Mouse (Mus musculus) midbrain, embryonic 16.5 days (tissue): ENCODE data around the gene Pga5. TPM values are rescaled to one million over a fixed set of nuclear protein-coding genes. Genes with fewer than 3 reads are reported as not detected.
A peak's percentile ranks its signal among the peaks of the same experiment; 100 is the strongest.

Source experiments
- ATAC-seq: fragments of 200-750 bp; cut with Nextera tagmentation; 2 replicates; pipeline ENCODE4 v1.8.0; 2017; ENCODE audit warnings: moderate TSS enrichment
- H3K27ac ChIP-seq: fragments of 300-500 bp; sonication (generic); 2 replicates; pipeline ENCODE4 v1.5.1; 2014; ENCODE audit warnings: mild to moderate bottlenecking, low read length, mixed read lengths
- H3K27me3 ChIP-seq: fragments of 300-500 bp; sonication (generic); 2 replicates; pipeline ENCODE4 v1.6.1; 2014; ENCODE audit warnings: low read depth, low read length, mixed read lengths; ENCODE audit not compliant: control insufficient read depth, insufficient read depth
- H3K36me3 ChIP-seq: fragments of 300-500 bp; sonication (generic); 2 replicates; pipeline ENCODE4 v1.6.1; 2014; ENCODE audit warnings: mild to moderate bottlenecking, low read length, moderate library complexity, mixed read lengths; ENCODE audit not compliant: control insufficient read depth, insufficient read depth
- H3K4me1 ChIP-seq: fragments of 300-500 bp; sonication (generic); 2 replicates; pipeline ENCODE4 v1.6.1; 2014; ENCODE audit warnings: mild to moderate bottlenecking, low read length, mixed read lengths; ENCODE audit not compliant: control insufficient read depth, insufficient read depth
- H3K4me2 ChIP-seq: fragments of 300-500 bp; sonication (generic); 2 replicates; pipeline ENCODE4 v1.6.1; 2014; ENCODE audit warnings: mild to moderate bottlenecking, low read length, mixed read lengths
- H3K4me3 ChIP-seq: fragments of 300-500 bp; sonication (generic); 2 replicates; pipeline ENCODE4 v1.5.1; 2014; ENCODE audit warnings: low read depth, mild to moderate bottlenecking, low read length, moderate library complexity, mixed read lengths
- H3K9ac ChIP-seq: fragments of 300-500 bp; sonication (generic); 2 replicates; pipeline ENCODE4 v1.6.1; 2014; ENCODE audit warnings: low read depth, low read length, mixed read lengths
- H3K9me3 ChIP-seq: fragments of 300-500 bp; sonication (generic); replicated peaks from 2 replicates; pipeline ENCODE4 v1.6.1; 2014; ENCODE audit warnings: mild to moderate bottlenecking, low read length, mixed read lengths; ENCODE audit not compliant: control insufficient read depth, poor library complexity, severe bottlenecking
- WGBS: fragments of 180-500 bp; shearing (Covaris S2); extraction: QIAGEN DNeasy Blood & Tissue Kit; methylation state at CpG from one replicate; pipeline ENCODE4 v1.1.7; 2014; 5-methylcytosine and 5-hydroxymethylcytosine counted together
- polyA plus RNA-seq: library from polyadenylated mRNA; unstranded; fragments of >200 nt; fragmentation: Nextera tagmentation; extraction: Ambion mirVana; gene quantifications from 2 replicates; pipeline ENCODE4 v1.2.1, GENCODE M21; 2015

The Pga5 gene
- polyA plus RNA-seq, 1 experiment from 2014 or later = not detected

DNA sequence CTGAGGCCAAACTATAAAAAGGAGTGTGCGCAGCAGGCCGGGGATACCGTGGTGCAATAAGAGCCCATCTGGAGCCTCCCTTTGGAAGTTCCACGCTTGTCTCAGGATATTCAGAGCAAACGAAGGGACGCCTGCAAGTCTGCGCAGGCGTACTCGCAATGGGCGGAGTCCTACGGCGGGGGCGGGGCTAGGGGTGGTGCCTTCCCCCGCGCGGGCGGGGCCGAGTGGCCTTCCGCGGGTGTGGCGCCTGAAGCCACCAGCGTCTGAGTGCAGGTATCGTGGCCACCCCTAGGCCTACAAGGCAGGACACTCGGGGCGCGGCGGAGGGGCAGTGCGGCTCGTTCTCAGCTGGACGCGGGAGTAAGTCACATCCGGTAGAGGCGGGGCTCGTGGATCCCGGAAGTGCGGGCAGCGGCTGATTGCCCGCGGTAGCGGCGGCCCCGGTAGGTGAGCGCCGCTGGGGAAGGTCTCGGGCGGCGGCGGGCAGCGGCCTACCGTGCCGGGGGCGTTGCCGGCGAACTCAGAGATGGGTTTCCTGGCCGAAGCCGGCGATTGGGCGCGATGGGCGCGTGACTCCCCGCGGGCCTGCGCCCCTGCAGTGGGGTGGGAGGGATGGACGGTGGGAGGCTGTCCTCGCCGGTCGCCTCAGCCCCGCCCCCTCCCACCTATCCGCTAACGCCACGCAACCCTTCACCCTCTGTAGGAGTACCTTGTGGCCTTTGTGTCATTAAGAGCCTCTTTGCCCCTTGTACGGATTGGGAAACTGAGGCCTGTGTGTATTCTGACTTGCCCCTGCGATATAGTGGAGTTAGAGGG, 10.9 kb upstream of the Pga5 start, which contains the start of gene Vps37c:
Vps37c (plus strand) TSS at position 199 of the 816 bp plus-strand sequence.
- H3K27ac ChIP-seq = peak within 1 kb of the TSS; percentile 98
- ATAC-seq = peak; percentile 94
- H3K9ac ChIP-seq = peak within 1 kb of the TSS; percentile 89
- H3K9me3 ChIP-seq = no peaks in the 10 kb centered on the region
- H3K36me3 ChIP-seq = no peaks in the 10 kb centered on the region
- peaks cover 34% of the 10 kb centered on the region for H3K4me1 ChIP-seq
- H3K4me3 ChIP-seq = peak within 1 kb of the TSS; percentile 78
- peak within 1 kb of the TSS; percentile 86 for H3K4me2 ChIP-seq
- H3K27me3 ChIP-seq = no peaks in the 10 kb centered on the region
- WGBS = under 1% methylated on average over 70 of the region's 74 CpGs

DNA sequence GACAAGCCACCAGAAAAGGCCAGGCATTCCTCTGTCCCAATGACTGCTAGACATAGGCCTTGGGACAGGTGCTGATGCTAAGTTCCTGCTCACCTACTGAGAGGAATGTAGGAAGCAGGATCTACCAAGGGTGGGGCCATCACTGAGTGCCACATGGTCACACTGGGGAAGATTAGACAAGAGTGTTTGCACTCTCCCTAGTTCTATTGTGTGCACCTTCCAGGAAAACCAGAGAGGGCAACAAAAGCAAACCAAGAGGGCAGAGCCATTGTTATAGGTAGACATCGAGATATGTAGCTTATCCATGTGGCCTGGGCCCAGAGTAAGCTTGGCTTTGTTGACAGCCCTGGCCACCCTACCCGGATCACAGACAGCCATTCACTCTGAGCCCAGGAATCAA, 7.9 kb upstream of the Pga5 start:
- no peak for ATAC-seq
- Histone ChIP-seq H3K4me2 (no peak overlapping the region), H3K4me1 (peaks cover 21% of the 10 kb centered on the region), H3K4me3 (no peak overlapping the region), H3K27me3 (no peaks in the 10 kb centered on the region), H3K9me3 (no peaks in the 10 kb centered on the region), H3K27ac (no peak overlapping the region), H3K9ac (no peak overlapping the region), H3K36me3 (no peaks in the 10 kb centered on the region)
- 76% methylated on average over 2 of the region's 2 CpGs for WGBS

DNA sequence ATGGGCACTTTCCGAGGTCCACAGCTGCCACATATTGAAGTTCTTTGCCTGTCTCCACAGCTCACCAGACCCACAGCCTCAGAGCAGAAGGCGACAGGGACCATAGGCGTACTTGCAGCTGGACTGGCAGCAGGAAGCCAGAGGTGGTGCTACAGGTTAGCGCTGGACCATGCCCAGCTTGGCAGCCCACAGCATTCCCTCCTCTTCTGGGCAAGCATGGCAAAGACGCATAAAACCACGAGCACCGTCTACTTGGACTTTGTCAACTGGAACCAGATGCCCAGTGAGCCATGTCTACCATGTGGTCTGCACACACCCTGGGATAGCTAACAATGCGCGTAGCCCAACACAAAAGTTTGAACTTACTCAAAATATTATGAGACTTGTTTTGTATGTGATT, 7.2 kb upstream of the Pga5 start:
- no peaks in the 10 kb centered on the region for H3K9me3 ChIP-seq
- H3K9ac ChIP-seq = no peak overlapping the region
- WGBS = 93% methylated on average over 9 of the region's 9 CpGs
- no peak for ATAC-seq
- H3K4me3 ChIP-seq = no peak overlapping the region
- no peak overlapping the region for H3K27ac ChIP-seq
- no peaks in the 10 kb centered on the region for H3K27me3 ChIP-seq
- no peak overlapping the region for H3K4me2 ChIP-seq
- H3K4me1 ChIP-seq = peaks cover 15% of the 10 kb centered on the region
- no peaks in the 10 kb centered on the region for H3K36me3 ChIP-seq

DNA sequence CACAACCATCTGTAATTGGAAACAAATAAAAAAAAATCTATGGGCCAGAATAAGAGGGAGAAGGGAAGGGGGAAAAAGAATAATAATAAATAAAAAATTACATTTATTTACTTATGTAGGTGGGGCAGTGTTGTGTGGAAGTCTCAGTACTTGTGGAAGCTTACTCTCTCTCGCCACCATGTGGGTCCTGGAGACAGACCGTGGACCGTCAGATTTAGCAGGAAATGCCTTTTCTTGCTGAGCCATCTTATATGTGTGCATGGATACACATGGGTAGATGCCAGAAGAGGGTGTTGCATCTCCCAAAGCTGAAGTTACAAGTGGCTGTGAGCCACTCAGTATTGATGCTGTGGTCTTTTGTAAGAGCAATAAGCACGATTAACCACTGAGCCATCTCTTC, 3.7 kb upstream of the Pga5 start:
- Histone ChIP-seq H3K27me3 (no peaks in the 10 kb centered on the region), H3K4me1 (no peaks in the 10 kb centered on the region), H3K4me3 (no peak overlapping the region), H3K9me3 (no peaks in the 10 kb centered on the region), H3K36me3 (no peaks in the 10 kb centered on the region), H3K4me2 (no peak overlapping the region), H3K27ac (no peak overlapping the region), H3K9ac (no peak overlapping the region)
- 73% methylated on average over 4 of the region's 4 CpGs for WGBS
- no peak for ATAC-seq

DNA sequence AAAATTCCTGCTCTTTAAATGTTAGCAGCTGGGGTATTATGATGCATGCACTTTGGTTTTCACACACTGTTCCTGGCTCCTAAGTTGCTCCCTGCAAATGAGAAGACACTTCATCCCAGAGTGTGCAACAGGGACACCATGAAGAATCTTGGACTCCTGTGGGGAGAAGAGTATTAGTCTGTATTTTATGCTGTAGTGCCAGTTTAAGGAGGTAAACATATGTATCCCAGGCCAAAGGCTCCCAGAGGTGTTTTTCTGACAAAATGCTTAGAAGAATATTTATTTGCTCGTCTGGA, 849 bp upstream of the Pga5 start:
- Histone ChIP-seq H3K27me3 (no peaks in the 10 kb centered on the region), H3K9me3 (no peaks in the 10 kb centered on the region), H3K27ac (no peak overlapping the region), H3K36me3 (no peaks in the 10 kb centered on the region), H3K4me1 (no peaks in the 10 kb centered on the region), H3K9ac (no peak overlapping the region), H3K4me3 (no peak overlapping the region), H3K4me2 (no peak overlapping the region)
- WGBS = 88% methylated on average over 1 of the region's 1 CpGs
- peak; percentile 26; the same call in 1 of the 2 replicates for ATAC-seq

DNA sequence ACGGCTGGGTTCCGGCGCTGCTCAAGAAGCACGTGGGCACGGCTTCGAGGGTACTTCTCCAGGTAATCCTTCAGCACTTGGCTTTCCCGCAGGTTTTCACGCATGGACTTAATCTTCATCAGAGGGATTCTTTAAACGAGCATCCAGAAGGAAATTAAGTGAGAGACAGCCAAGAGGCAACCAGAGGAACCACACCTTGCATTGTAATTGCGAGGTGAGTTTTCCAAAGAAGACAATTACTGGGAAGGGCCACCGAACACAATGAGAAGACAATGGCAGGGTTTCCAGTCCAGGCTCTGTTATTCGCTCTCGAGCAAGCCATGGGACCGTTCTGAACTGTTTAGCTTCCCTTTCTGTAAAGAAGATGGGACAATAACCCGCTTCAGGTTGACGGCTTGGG, 1.2 kb downstream of the Pga5 start:
- WGBS = 84% methylated on average over 16 of the region's 16 CpGs
- ATAC-seq = no peak
- no peaks in the 10 kb centered on the region for H3K27me3 ChIP-seq
- no peak overlapping the region for H3K4me2 ChIP-seq
- no peaks in the 10 kb centered on the region for H3K4me1 ChIP-seq
- H3K27ac ChIP-seq = no peak overlapping the region
- no peaks in the 10 kb centered on the region for H3K36me3 ChIP-seq
- no peaks in the 10 kb centered on the region for H3K9me3 ChIP-seq
- no peak overlapping the region for H3K4me3 ChIP-seq
- H3K9ac ChIP-seq = no peak overlapping the region

DNA sequence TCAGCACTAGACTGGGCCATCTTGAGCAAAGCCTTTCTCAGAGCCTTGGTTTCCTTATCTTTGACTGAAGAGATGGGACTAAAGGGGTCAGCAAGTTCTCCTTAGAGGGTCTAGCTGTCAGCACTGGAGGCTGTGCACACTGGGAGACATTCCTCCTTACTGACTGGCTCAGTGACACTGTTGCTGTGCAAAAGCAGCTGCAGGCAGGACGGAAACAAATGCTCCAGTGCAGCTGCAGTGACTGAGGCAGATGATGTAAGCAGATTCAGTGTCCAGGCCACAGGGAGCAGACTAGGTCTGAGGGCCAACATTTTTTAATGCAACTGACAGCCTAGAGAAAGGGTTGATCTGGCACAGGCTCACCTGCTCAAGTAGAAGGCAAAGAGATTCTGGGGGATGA, 4.6 kb downstream of the Pga5 start:
- H3K4me3 ChIP-seq = no peak overlapping the region
- H3K27ac ChIP-seq = no peak overlapping the region
- no peaks in the 10 kb centered on the region for H3K9me3 ChIP-seq
- no peaks in the 10 kb centered on the region for H3K27me3 ChIP-seq
- H3K4me2 ChIP-seq = no peak overlapping the region
- ATAC-seq = no peak
- H3K4me1 ChIP-seq = no peaks in the 10 kb centered on the region
- WGBS = 54% methylated on average over 1 of the region's 1 CpGs
- no peak overlapping the region for H3K9ac ChIP-seq
- H3K36me3 ChIP-seq = no peaks in the 10 kb centered on the region

DNA sequence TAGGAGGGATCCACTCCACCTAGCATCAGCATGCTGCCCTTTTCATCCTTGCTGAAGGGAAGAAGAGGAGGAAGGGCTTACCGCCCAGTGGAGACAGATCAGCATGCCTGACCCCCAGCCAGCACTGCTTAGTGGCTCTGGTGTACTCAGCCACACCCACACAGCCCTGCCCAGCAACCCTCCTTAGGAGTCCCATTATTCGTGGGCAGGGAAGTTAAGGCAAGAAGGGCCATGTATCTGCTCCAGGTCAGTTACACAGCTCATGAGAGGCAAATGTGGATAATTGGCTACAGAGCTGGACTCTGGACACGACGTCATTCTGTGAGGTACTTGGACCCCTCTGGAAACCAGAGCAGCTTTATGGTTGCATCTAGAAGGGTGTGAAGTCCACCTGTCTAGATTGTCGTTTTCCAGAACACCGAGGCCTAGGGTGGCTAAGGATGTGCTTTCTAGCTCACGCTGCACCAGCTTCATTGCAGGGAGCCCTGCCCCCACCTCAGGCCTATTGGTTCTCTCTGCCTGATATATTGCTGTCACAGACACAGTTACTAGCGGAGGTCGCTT, 5.9 kb downstream of the Pga5 start:
- Histone ChIP-seq H3K27ac (no peak overlapping the region), H3K27me3 (no peaks in the 10 kb centered on the region), H3K9ac (no peak overlapping the region), H3K4me2 (no peak overlapping the region), H3K4me1 (no peaks in the 10 kb centered on the region), H3K36me3 (no peaks in the 10 kb centered on the region), H3K9me3 (no peaks in the 10 kb centered on the region), H3K4me3 (no peak overlapping the region)
- no peak for ATAC-seq
- 69% methylated on average over 9 of the region's 9 CpGs for WGBS

DNA sequence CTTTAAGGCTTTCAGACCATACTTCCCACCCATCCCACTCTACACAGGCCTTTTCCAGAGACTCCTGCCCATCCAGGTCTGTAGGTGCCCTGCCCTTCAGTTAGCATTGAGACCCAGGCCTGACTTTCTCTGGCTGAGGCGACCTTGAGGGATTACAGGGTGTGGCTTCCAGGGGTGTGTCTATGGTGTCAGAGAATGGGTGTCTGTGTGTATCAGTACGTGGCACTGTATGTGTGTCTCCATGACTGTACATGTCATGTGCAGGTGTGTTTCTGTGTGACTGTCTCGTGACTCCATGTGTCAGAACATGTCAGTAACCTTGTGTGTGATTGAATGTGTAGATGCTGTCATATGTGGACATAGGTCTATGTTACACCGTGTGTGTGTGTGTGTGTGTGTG, 6.6 kb downstream of the Pga5 start:
- Histone ChIP-seq H3K9me3 (no peaks in the 10 kb centered on the region), H3K4me2 (no peak overlapping the region), H3K36me3 (no peaks in the 10 kb centered on the region), H3K4me1 (no peaks in the 10 kb centered on the region), H3K9ac (no peak overlapping the region), H3K27me3 (no peaks in the 10 kb centered on the region), H3K4me3 (no peak overlapping the region), H3K27ac (no peak overlapping the region)
- no peak for ATAC-seq
- WGBS = 86% methylated on average over 4 of the region's 4 CpGs
